Mouse (Mus musculus): ENCODE results near the gene Dnase2a. TPM values are rescaled to one million over a fixed set of nuclear protein-coding genes. Genes with fewer than 3 reads are reported as not detected.
A peak's percentile ranks its signal among the peaks of the same experiment; 100 is the strongest.

Dnase2a gene
- total RNA-seq, 2 experiments from 2014 or later, result 31.9 to 99.8 TPM

GRCm38 (mm10) chr8:84966603-84967002 is 58.2 kb downstream of the Dnase2a start:
- no peak for ATAC-seq (replicated peaks; ENCODE audit: low FRiP score, poor library complexity, severe bottlenecking)

- no peak for ATAC-seq (replicated peaks; ENCODE audit: low FRiP score, poor library complexity, severe bottlenecking)
Measured at GRCm38 (mm10) chr8:84967532-84968304, 59.4 kb downstream of the Dnase2a start.

- no peak for ATAC-seq (replicated peaks; ENCODE audit: low FRiP score, poor library complexity, severe bottlenecking)
Measured at GRCm38 (mm10) chr8:84968650-84969049, 60.3 kb downstream of the Dnase2a start.

GRCm38 (mm10) chr8:84969241-84970134 is 61.1 kb downstream of the Dnase2a start, which contains the start of the genes Gm49661, Prdx2 and Rnaseh2a:
TSS of gene Gm49661 (minus strand) at chr8:84969433.
TSS of gene Prdx2 (plus strand) at chr8:84969587.
TSS of gene Rnaseh2a (minus strand) at chr8:84969767.
- ATAC-seq (replicated peaks; ENCODE audit: low FRiP score, poor library complexity, severe bottlenecking), result peak; percentile 51

GRCm38 (mm10) chr8:84970135-84970790 is 61.9 kb downstream of the Dnase2a start:
- no peak for ATAC-seq (replicated peaks; ENCODE audit: low FRiP score, poor library complexity, severe bottlenecking)

GRCm38 (mm10) chr8:84970913-84971312 is 62.6 kb downstream of the Dnase2a start:
- peak; percentile 60 for ATAC-seq (replicated peaks; ENCODE audit: low FRiP score, poor library complexity, severe bottlenecking)

Other genes starting within 250 kb of the Dnase2a start
Only the 30 nearest of the 33 such genes appear.
- gene Nacc1, start 220.7 kb upstream of the Dnase2a start, total RNA-seq (2015; ENCODE audit: low replicate concordance), result 12.7 and 19.9 TPM in 2 replicates
- gene Nacc1, start 220.7 kb upstream of the Dnase2a start, total RNA-seq (2017; ENCODE audit: low replicate concordance), result 8.2 and 13.1 TPM in 2 replicates
- gene Lyl1, start 207.1 kb upstream of the Dnase2a start, total RNA-seq (2015; ENCODE audit: low replicate concordance), result 37.4 and 40.3 TPM in 2 replicates
- 43.1 and 44.2 TPM in 2 replicates for gene Lyl1, start 207.1 kb upstream of the Dnase2a start, total RNA-seq (2017; ENCODE audit: low replicate concordance)
- 7.9 and 18.1 TPM in 2 replicates for gene G430095P16Rik, start 185.6 kb upstream of the Dnase2a start, total RNA-seq (2015; ENCODE audit: low replicate concordance)
- gene G430095P16Rik, start 185.6 kb upstream of the Dnase2a start, total RNA-seq (2017; ENCODE audit: low replicate concordance), result 3.6 and 12.9 TPM in 2 replicates
- 19.0 and 24.5 TPM in 2 replicates for gene Nfix, start 108.2 kb upstream of the Dnase2a start, total RNA-seq (2015; ENCODE audit: low replicate concordance)
- gene Nfix, start 108.2 kb upstream of the Dnase2a start, total RNA-seq (2017; ENCODE audit: low replicate concordance), result 7.9 and 14.1 TPM in 2 replicates
- gene Dand5, start 85.7 kb upstream of the Dnase2a start, total RNA-seq (2015; ENCODE audit: low replicate concordance), result 2.3 TPM in 1 of 2 replicates, not detected in the other
- 2.3 and 3.9 TPM in 2 replicates for gene Dand5, start 85.7 kb upstream of the Dnase2a start, total RNA-seq (2017; ENCODE audit: low replicate concordance)
- gene Gadd45gip1, start 77.0 kb upstream of the Dnase2a start, total RNA-seq (2015; ENCODE audit: low replicate concordance), result 4.4 and 5.9 TPM in 2 replicates
- gene Gadd45gip1, start 77.0 kb upstream of the Dnase2a start, total RNA-seq (2017; ENCODE audit: low replicate concordance), result 7.4 and 7.7 TPM in 2 replicates
- 379 and 406 TPM in 2 replicates for gene Rad23a, start 67.9 kb upstream of the Dnase2a start, total RNA-seq (2015; ENCODE audit: low replicate concordance)
- gene Rad23a, start 67.9 kb upstream of the Dnase2a start, total RNA-seq (2017; ENCODE audit: low replicate concordance), result 572 and 669 TPM in 2 replicates
- gene Calr, start 61.6 kb upstream of the Dnase2a start, total RNA-seq (2015; ENCODE audit: low replicate concordance), result 255 and 289 TPM in 2 replicates
- 800 and 908 TPM in 2 replicates for gene Calr, start 61.6 kb upstream of the Dnase2a start, total RNA-seq (2017; ENCODE audit: low replicate concordance)
- 6.0 and 9.6 TPM in 2 replicates for gene Farsa, start 51.6 kb upstream of the Dnase2a start, total RNA-seq (2015; ENCODE audit: low replicate concordance)
- 25.0 and 28.8 TPM in 2 replicates for gene Farsa, start 51.6 kb upstream of the Dnase2a start, total RNA-seq (2017; ENCODE audit: low replicate concordance)
- gene Syce2, start 36.4 kb upstream of the Dnase2a start, total RNA-seq (2015; ENCODE audit: low replicate concordance), result 54.3 and 54.8 TPM in 2 replicates
- 10.6 and 24.4 TPM in 2 replicates for gene Syce2, start 36.4 kb upstream of the Dnase2a start, total RNA-seq (2017; ENCODE audit: low replicate concordance)
- 7.9 and 14.6 TPM in 2 replicates for gene Gcdh, start 14.6 kb upstream of the Dnase2a start, total RNA-seq (2015; ENCODE audit: low replicate concordance)
- gene Gcdh, start 14.6 kb upstream of the Dnase2a start, total RNA-seq (2017; ENCODE audit: low replicate concordance), result 13.4 and 17.6 TPM in 2 replicates
- gene Klf1, start 6.6 kb upstream of the Dnase2a start, total RNA-seq (2015; ENCODE audit: low replicate concordance), result 58.9 and 59.8 TPM in 2 replicates
- gene Klf1, start 6.6 kb upstream of the Dnase2a start, total RNA-seq (2017; ENCODE audit: low replicate concordance), result 85.0 and 116 TPM in 2 replicates
- not detected in 2 replicates for gene Mast1, start 28.8 kb downstream of the Dnase2a start, total RNA-seq (2015; ENCODE audit: low replicate concordance)
- gene Mast1, start 28.8 kb downstream of the Dnase2a start, total RNA-seq (2017; ENCODE audit: low replicate concordance), result 0.28 TPM in 1 of 2 replicates, not detected in the other
- not detected in 2 replicates for gene Rtbdn, start 38.4 kb downstream of the Dnase2a start, total RNA-seq (2015; ENCODE audit: low replicate concordance)
- not detected in 2 replicates for gene Rtbdn, start 38.4 kb downstream of the Dnase2a start, total RNA-seq (2017; ENCODE audit: low replicate concordance)
- not detected in 2 replicates for gene Gm49661, start 60.9 kb downstream of the Dnase2a start, total RNA-seq (2015; ENCODE audit: low replicate concordance)
- gene Gm49661, start 60.9 kb downstream of the Dnase2a start, total RNA-seq (2017; ENCODE audit: low replicate concordance), result not detected in 2 replicates
- gene Prdx2, start 61.0 kb downstream of the Dnase2a start, total RNA-seq (2015; ENCODE audit: low replicate concordance), result 1,192 and 1,430 TPM in 2 replicates
- 2,193 and 2,235 TPM in 2 replicates for gene Prdx2, start 61.0 kb downstream of the Dnase2a start, total RNA-seq (2017; ENCODE audit: low replicate concordance)
- 31.8 and 67.2 TPM in 2 replicates for gene Rnaseh2a, start 61.2 kb downstream of the Dnase2a start, total RNA-seq (2015; ENCODE audit: low replicate concordance)
- 37.4 and 37.9 TPM in 2 replicates for gene Rnaseh2a, start 61.2 kb downstream of the Dnase2a start, total RNA-seq (2017; ENCODE audit: low replicate concordance)
- 6.1 and 6.7 TPM in 2 replicates for gene Junb, start 70.2 kb downstream of the Dnase2a start, total RNA-seq (2015; ENCODE audit: low replicate concordance)
- gene Junb, start 70.2 kb downstream of the Dnase2a start, total RNA-seq (2017; ENCODE audit: low replicate concordance), result 15.5 and 16.1 TPM in 2 replicates
- gene Hook2, start 82.0 kb downstream of the Dnase2a start, total RNA-seq (2015; ENCODE audit: low replicate concordance), result 1.9 and 5.0 TPM in 2 replicates
- gene Hook2, start 82.0 kb downstream of the Dnase2a start, total RNA-seq (2017; ENCODE audit: low replicate concordance), result 1.6 and 6.1 TPM in 2 replicates
- not detected in 2 replicates for gene Best2, start 106.0 kb downstream of the Dnase2a start, total RNA-seq (2015; ENCODE audit: low replicate concordance)
- not detected in 2 replicates for gene Best2, start 106.0 kb downstream of the Dnase2a start, total RNA-seq (2017; ENCODE audit: low replicate concordance)
- 20.8 and 24.2 TPM in 2 replicates for gene Asna1, start 116.7 kb downstream of the Dnase2a start, total RNA-seq (2015; ENCODE audit: low replicate concordance)
- gene Asna1, start 116.7 kb downstream of the Dnase2a start, total RNA-seq (2017; ENCODE audit: low replicate concordance), result 13.5 and 26.3 TPM in 2 replicates
- 32.1 and 45.4 TPM in 2 replicates for gene Trir, start 118.3 kb downstream of the Dnase2a start, total RNA-seq (2015; ENCODE audit: low replicate concordance)
- 72.9 and 103 TPM in 2 replicates for gene Trir, start 118.3 kb downstream of the Dnase2a start, total RNA-seq (2017; ENCODE audit: low replicate concordance)
- 9.6 and 10.8 TPM in 2 replicates for gene Tnpo2, start 128.4 kb downstream of the Dnase2a start, total RNA-seq (2015; ENCODE audit: low replicate concordance)
- 11.2 and 14.6 TPM in 2 replicates for gene Tnpo2, start 128.4 kb downstream of the Dnase2a start, total RNA-seq (2017; ENCODE audit: low replicate concordance)
- gene Fbxw9, start 151.5 kb downstream of the Dnase2a start, total RNA-seq (2015; ENCODE audit: low replicate concordance), result 5.4 TPM in 1 of 2 replicates, not detected in the other
- gene Fbxw9, start 151.5 kb downstream of the Dnase2a start, total RNA-seq (2017; ENCODE audit: low replicate concordance), result 0.43 and 4.3 TPM in 2 replicates
- gene Gm5741, start 159.4 kb downstream of the Dnase2a start, total RNA-seq (2015; ENCODE audit: low replicate concordance), result not detected in 2 replicates
- gene Gm5741, start 159.4 kb downstream of the Dnase2a start, total RNA-seq (2017; ENCODE audit: low replicate concordance), result not detected in 2 replicates
- gene Dhps, start 163.2 kb downstream of the Dnase2a start, total RNA-seq (2015; ENCODE audit: low replicate concordance), result 12.3 and 16.1 TPM in 2 replicates
- gene Dhps, start 163.2 kb downstream of the Dnase2a start, total RNA-seq (2017; ENCODE audit: low replicate concordance), result 3.2 and 12.1 TPM in 2 replicates
- gene Wdr83os, start 172.2 kb downstream of the Dnase2a start, total RNA-seq (2015; ENCODE audit: low replicate concordance), result 26.1 and 31.3 TPM in 2 replicates
- gene Wdr83os, start 172.2 kb downstream of the Dnase2a start, total RNA-seq (2017; ENCODE audit: low replicate concordance), result 4.3 and 11.3 TPM in 2 replicates
- 1.7 and 16.9 TPM in 2 replicates for gene Wdr83, start 172.7 kb downstream of the Dnase2a start, total RNA-seq (2015; ENCODE audit: low replicate concordance)
- gene Wdr83, start 172.7 kb downstream of the Dnase2a start, total RNA-seq (2017; ENCODE audit: low replicate concordance), result 4.9 and 6.3 TPM in 2 replicates
- 27.5 and 32.8 TPM in 2 replicates for gene Man2b1, start 174.7 kb downstream of the Dnase2a start, total RNA-seq (2015; ENCODE audit: low replicate concordance)
- 17.8 and 18.6 TPM in 2 replicates for gene Man2b1, start 174.7 kb downstream of the Dnase2a start, total RNA-seq (2017; ENCODE audit: low replicate concordance)
- not detected in 2 replicates for gene Zfp791, start 214.5 kb downstream of the Dnase2a start, total RNA-seq (2015; ENCODE audit: low replicate concordance)
- not detected in 2 replicates for gene Zfp791, start 214.5 kb downstream of the Dnase2a start, total RNA-seq (2017; ENCODE audit: low replicate concordance)

All from erythroblast, adult 5-6 weeks (primary cell).